Mouse (Mus musculus) liver, postnatal 0 days (tissue): ENCODE data around the gene Hdac2.

ENCODE experiments used
- CTCF ChIP-seq: sonication (generic); IDR thresholded peaks from 2 replicates; pipeline ENCODE4 v1.5.1; 2016; ENCODE audit warnings: antibody characterized with exemption, low read depth
- EP300 ChIP-seq: IDR thresholded peaks from 2 replicates; pipeline ENCODE4 v1.6.1; 2016; ENCODE audit warnings: antibody characterized with exemption, low read depth, mild to moderate bottlenecking

DNA sequence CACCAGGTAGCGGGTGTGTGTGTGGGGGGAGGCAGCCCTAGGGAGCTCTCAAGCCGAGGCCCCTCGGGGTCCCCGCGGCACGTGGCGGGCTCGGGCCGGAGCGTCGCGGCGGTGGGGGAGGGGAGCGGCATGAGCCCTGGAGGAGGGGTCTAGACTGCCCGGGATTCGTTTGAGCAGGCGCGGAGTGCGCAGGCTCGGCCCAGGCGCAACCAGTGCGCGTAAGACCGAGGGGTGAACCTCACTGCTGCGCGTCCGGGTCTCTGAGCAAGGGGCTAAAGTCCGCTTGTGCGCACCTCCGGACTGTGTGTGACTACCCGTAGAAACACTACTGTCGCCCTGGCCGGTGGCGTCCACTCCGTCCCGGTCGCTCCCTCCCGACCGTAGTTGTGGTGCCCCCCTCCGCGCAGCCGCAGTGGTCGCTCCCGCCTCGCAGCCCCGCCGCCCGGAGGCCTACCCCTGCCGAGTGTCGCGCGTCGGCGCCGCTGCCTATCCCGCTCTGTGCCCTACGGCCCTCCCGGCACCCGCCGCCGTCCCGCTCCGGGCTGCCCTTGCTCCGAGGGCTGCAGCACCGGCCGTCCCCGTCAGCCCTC is at the start of gene Hdac2:
- 0 out of 2 replicates have a peak, but pooled peaks have one; percentile 2 for TF ChIP-seq CTCF
- no peak for TF ChIP-seq EP300
